Mouse (Mus musculus) kidney, embryonic 15.5 days (tissue): Measurements from ENCODE around the gene Itih1. TPM values are rescaled to one million over a fixed set of nuclear protein-coding genes. Genes with fewer than 3 reads are reported as not detected.

ENCODE experiments used
- ATAC-seq: fragments of 200-750 bp; cut with Nextera tagmentation; replicated peaks from 2 replicates; pipeline ENCODE4 v1.8.0; 2017; ENCODE audit warnings: moderate TSS enrichment; ENCODE audit not compliant: low FRiP score
- H3K27ac ChIP-seq: fragments of 300-500 bp; sonication (generic); 2 replicates; pipeline ENCODE4 v1.5.1; 2015; ENCODE audit warnings: mild to moderate bottlenecking, inconsistent platforms
- H3K27me3 ChIP-seq: fragments of 300-500 bp; sonication (generic); 2 replicates; pipeline ENCODE4 v1.6.1; 2015; ENCODE audit warnings: inconsistent platforms
- H3K36me3 ChIP-seq: fragments of 300-500 bp; sonication (generic); 2 replicates; pipeline ENCODE4 v1.6.1; 2015; ENCODE audit warnings: inconsistent platforms
- H3K4me1 ChIP-seq: fragments of 300-500 bp; sonication (generic); 2 replicates; pipeline ENCODE4 v1.6.1; 2015; ENCODE audit warnings: inconsistent platforms
- H3K4me2 ChIP-seq: fragments of 300-500 bp; sonication (generic); 2 replicates; pipeline ENCODE4 v1.6.1; 2015; ENCODE audit warnings: moderate library complexity, mild to moderate bottlenecking, inconsistent platforms
- H3K4me3 ChIP-seq: fragments of 300-500 bp; sonication (generic); replicated peaks from 2 replicates; pipeline ENCODE4 v1.5.1; 2015; ENCODE audit warnings: mild to moderate bottlenecking, inconsistent platforms
- H3K9ac ChIP-seq: fragments of 300-500 bp; sonication (generic); 2 replicates; pipeline ENCODE4 v1.6.1; 2015; ENCODE audit warnings: mild to moderate bottlenecking, inconsistent platforms
- H3K9me3 ChIP-seq: fragments of 300-500 bp; sonication (generic); replicated peaks from 2 replicates; pipeline ENCODE4 v1.6.1; 2016; ENCODE audit warnings: inconsistent platforms
- WGBS: fragments of 180-500 bp; shearing (Covaris S2); methylation state at CpG from one replicate; pipeline ENCODE4 v1.1.7; 2015; ENCODE audit warnings: mixed read lengths; 5-methylcytosine and 5-hydroxymethylcytosine counted together
- polyA plus RNA-seq: library from polyadenylated mRNA; unstranded; fragments of >200 nt; fragmentation: Nextera tagmentation; extraction: Ambion mirVana; gene quantifications from 2 replicates; pipeline ENCODE4 v1.2.1, GENCODE M21; 2015

Itih1 gene
- polyA plus RNA-seq, 1 experiment from 2014 or later = 0.55 TPM

- H3K27ac ChIP-seq = no peak overlapping the region
- WGBS = 92% methylated on average over 5 of the region's 5 CpGs
- no peak overlapping the region for H3K4me2 ChIP-seq
- no peaks in the 10 kb centered on the region for H3K9me3 ChIP-seq
- ATAC-seq = no peak
- H3K4me1 ChIP-seq = no peaks in the 10 kb centered on the region
- no peak overlapping the region for H3K9ac ChIP-seq
- no peaks in the 10 kb centered on the region for H3K27me3 ChIP-seq
- no peaks in the 10 kb centered on the region for H3K36me3 ChIP-seq
- no peak overlapping the region for H3K4me3 ChIP-seq
Measured at GRCm38 (mm10) chr14:30902628-30903027, 40.5 kb downstream of the Itih1 start.

- Histone ChIP-seq H3K4me1 (no peaks in the 10 kb centered on the region), H3K4me3 (no peak overlapping the region), H3K36me3 (no peaks in the 10 kb centered on the region), H3K4me2 (no peak overlapping the region), H3K9ac (no peak overlapping the region), H3K27ac (no peak overlapping the region), H3K9me3 (no peaks in the 10 kb centered on the region), H3K27me3 (no peaks in the 10 kb centered on the region)
- ATAC-seq = no peak
- 74% methylated on average over 3 of the region's 3 CpGs for WGBS
Measured at GRCm38 (mm10) chr14:30899972-30900371, 43.1 kb downstream of the Itih1 start.

GRCm38 (mm10) chr14:30888271-30888732, 54.8 kb downstream of the Itih1 start:
- Histone ChIP-seq H3K9ac (no peak overlapping the region), H3K36me3 (no peaks in the 10 kb centered on the region), H3K4me3 (no peak overlapping the region), H3K4me2 (peak overlapping the region; percentile 47), H3K27ac (no peak overlapping the region), H3K4me1 (peaks cover 7% of the 10 kb centered on the region), H3K9me3 (no peaks in the 10 kb centered on the region), H3K27me3 (no peaks in the 10 kb centered on the region)
- ATAC-seq = peak; percentile 58; the same call in 1 of the 2 replicates
- WGBS = 6% methylated on average over 9 of the region's 9 CpGs

DNA sequence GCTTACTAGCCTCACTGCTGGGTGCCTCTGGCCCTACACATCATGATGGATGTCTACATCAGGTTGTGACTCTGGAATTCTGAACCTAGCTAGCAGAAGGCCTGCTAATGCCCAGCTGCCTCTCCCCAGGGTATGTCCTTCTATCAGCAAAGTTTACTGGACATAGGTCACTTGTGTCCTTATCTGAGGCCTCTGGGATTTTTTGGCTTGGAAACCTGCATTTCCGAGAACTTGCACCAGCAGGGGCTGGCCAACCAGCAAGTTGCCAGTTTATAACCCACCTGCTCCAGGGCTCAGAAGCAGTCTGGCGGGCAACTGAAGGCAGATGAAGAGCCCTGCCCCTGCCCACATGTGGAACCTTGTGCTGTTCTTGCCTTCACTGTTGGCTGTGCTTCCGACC, 56.9 kb downstream of the Itih1 start, which contains the start of gene Itih4:
Gene Itih4, plus strand, starts transcription at position 273 of the 400 bp plus-strand sequence.
- H3K4me2 ChIP-seq = no peak within 1 kb of the TSS
- H3K27ac ChIP-seq = no peak within 1 kb of the TSS
- 84% methylated on average over 3 of the region's 3 CpGs for WGBS
- no peak within 1 kb of the TSS for H3K9ac ChIP-seq
- no peaks in the 10 kb centered on the region for H3K9me3 ChIP-seq
- H3K4me3 ChIP-seq = no peak within 1 kb of the TSS
- H3K4me1 ChIP-seq = peaks cover 7% of the 10 kb centered on the region
- no peak for ATAC-seq
- no peaks in the 10 kb centered on the region for H3K27me3 ChIP-seq
- no peaks in the 10 kb centered on the region for H3K36me3 ChIP-seq

GRCm38 (mm10) chr14:30885298-30885697, 57.8 kb downstream of the Itih1 start:
- Histone ChIP-seq H3K4me2 (no peak overlapping the region), H3K9me3 (no peaks in the 10 kb centered on the region), H3K4me1 (peaks cover 11% of the 10 kb centered on the region), H3K27ac (no peak overlapping the region), H3K9ac (no peak overlapping the region), H3K27me3 (no peaks in the 10 kb centered on the region), H3K36me3 (no peaks in the 10 kb centered on the region), H3K4me3 (no peak overlapping the region)
- 17% methylated on average over 3 of the region's 3 CpGs for WGBS
- ATAC-seq = no peak

DNA sequence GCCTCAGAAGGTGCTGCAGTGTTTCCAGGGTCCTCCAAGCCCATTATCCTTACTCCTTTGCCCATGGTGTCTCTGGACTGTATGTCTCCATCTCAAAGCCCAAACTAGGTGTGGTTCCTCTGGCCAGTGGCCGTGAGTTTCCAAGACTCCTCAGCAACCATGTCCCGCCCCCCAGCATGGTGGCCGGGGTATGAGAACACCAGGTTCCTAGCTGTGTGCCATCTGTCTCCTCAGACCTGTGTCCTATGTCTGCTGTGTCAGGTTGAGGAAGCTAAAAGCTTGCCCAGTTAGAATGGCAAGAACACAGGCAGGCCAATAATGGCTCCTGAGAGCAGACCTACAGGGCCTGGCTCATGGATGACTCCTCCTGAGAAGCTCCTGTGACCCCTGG, 61.4 kb downstream of the Itih1 start:
- no peak overlapping the region for H3K27ac ChIP-seq
- 86% methylated on average over 3 of the region's 3 CpGs for WGBS
- no peak for ATAC-seq
- H3K9me3 ChIP-seq = no peaks in the 10 kb centered on the region
- H3K27me3 ChIP-seq = no peaks in the 10 kb centered on the region
- H3K4me2 ChIP-seq = no peak overlapping the region
- 0 out of 2 replicates have a peak, but pooled peaks cover 3% of the 10 kb centered on the region for H3K36me3 ChIP-seq
- peaks cover 22% of the 10 kb centered on the region for H3K4me1 ChIP-seq
- no peak overlapping the region for H3K9ac ChIP-seq
- H3K4me3 ChIP-seq = no peak overlapping the region

DNA sequence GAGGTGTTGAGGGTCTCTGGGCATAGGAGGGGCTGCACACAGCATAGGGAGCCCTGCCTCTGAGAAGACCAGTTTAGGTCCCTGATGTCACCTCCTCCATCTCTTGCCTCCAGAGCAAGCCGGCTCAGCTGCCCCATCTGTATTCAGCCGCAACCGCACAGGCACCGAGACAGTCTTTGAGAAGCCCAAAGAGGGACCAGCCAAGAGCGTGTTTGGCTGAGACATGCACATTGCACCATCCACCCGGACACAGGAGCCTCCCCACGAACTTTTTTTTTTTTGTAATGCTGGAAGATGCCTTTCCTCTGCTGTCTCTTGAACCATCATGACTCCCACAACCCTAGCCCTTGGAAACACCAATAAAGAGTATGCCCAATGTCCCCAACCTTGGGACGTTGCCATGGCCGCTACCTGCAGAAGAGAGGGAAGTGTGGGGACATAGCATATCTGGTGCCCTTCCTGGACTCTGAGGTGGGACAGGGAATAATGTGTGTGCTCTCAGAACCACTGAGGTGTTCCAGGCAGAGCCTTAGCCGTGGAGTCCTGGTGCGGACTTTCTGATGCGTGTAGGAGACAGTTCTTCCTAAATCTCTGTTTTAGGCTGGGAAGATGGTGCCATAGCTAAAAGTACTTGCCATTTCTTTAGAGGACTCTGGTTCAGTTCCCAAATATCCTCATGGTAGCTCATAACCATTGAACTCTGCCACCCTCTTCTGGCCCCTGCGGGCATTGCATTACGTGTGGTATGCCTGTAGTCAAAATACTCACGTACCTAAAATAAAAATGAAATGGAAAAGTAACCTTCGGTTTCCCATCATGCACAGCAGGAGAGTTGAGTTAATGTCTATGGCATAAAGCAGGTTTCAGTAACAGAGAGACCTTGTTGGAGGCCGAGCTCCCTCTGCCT, 62.0 kb downstream of the Itih1 start:
- ATAC-seq = no peak
- WGBS = 85% methylated on average over 17 of the region's 17 CpGs

GRCm38 (mm10) chr14:30880251-30880650, 62.8 kb downstream of the Itih1 start:
- peaks cover 36% of the 10 kb centered on the region for H3K4me1 ChIP-seq
- H3K9me3 ChIP-seq = no peaks in the 10 kb centered on the region
- H3K9ac ChIP-seq = no peak overlapping the region
- H3K36me3 ChIP-seq = peaks cover 7% of the 10 kb centered on the region; the same call in 1 of the 2 replicates
- no peaks in the 10 kb centered on the region for H3K27me3 ChIP-seq
- H3K4me2 ChIP-seq = no peak overlapping the region
- H3K27ac ChIP-seq = 0 out of 2 replicates have a peak overlapping the region, but pooled peaks have one; percentile 14
- no peak overlapping the region for H3K4me3 ChIP-seq
- no peak for ATAC-seq
- 65% methylated on average over 8 of the region's 8 CpGs for WGBS

More for the DNA sequence above, 62.0 kb downstream of the Itih1 start:
- peaks cover 28% of the 10 kb centered on the region for H3K4me1 ChIP-seq
- H3K27me3 ChIP-seq = no peaks in the 10 kb centered on the region
- 0 out of 2 replicates have a peak, but pooled peaks cover 3% of the 10 kb centered on the region for H3K36me3 ChIP-seq
- H3K9ac ChIP-seq = no peak overlapping the region
- H3K4me2 ChIP-seq = no peak overlapping the region
- H3K9me3 ChIP-seq = no peaks in the 10 kb centered on the region
- no peak overlapping the region for H3K27ac ChIP-seq
- H3K4me3 ChIP-seq = no peak overlapping the region

- 58% methylated on average over 9 of the region's 9 CpGs for WGBS
- no peak overlapping the region for H3K9ac ChIP-seq
- 0 out of 2 replicates have a peak, but pooled peaks have one; percentile 8 for ATAC-seq
- H3K27ac ChIP-seq = peak overlapping the region; percentile 54; the same call in 1 of the 2 replicates
- no peaks in the 10 kb centered on the region for H3K9me3 ChIP-seq
- H3K4me2 ChIP-seq = no peak overlapping the region
- H3K4me3 ChIP-seq = no peak overlapping the region
- peaks cover 39% of the 10 kb centered on the region for H3K4me1 ChIP-seq
- H3K36me3 ChIP-seq = peaks cover 7% of the 10 kb centered on the region; the same call in 1 of the 2 replicates
- no peaks in the 10 kb centered on the region for H3K27me3 ChIP-seq
Measured at GRCm38 (mm10) chr14:30879794-30880193, 63.3 kb downstream of the Itih1 start.

Other genes starting within 250 kb of the Itih1 start
- gene Sfmbt1, start 228.4 kb downstream of the Itih1 start, polyA plus RNA-seq = 14.7 and 15.0 TPM in 2 replicates
- 25.8 and 26.3 TPM in 2 replicates for gene Tmem110, start 117.7 kb downstream of the Itih1 start, polyA plus RNA-seq
- 5.0 and 5.3 TPM in 2 replicates for gene Mustn1, start 64.1 kb downstream of the Itih1 start, polyA plus RNA-seq
- 0.93 and 1.6 TPM in 2 replicates for gene Itih4, start 56.8 kb downstream of the Itih1 start, polyA plus RNA-seq
- 2.6 and 5.0 TPM in 2 replicates for gene Itih3, start 19.5 kb downstream of the Itih1 start, polyA plus RNA-seq
- 17.3 and 17.4 TPM in 2 replicates for gene Nek4, start 8.1 kb upstream of the Itih1 start, polyA plus RNA-seq
- gene Glt8d1, start 58.1 kb upstream of the Itih1 start, polyA plus RNA-seq = 66.4 and 70.1 TPM in 2 replicates
- gene Spcs1, start 58.4 kb upstream of the Itih1 start, polyA plus RNA-seq = 385 and 440 TPM in 2 replicates
- gene Pbrm1, start 75.8 kb upstream of the Itih1 start, polyA plus RNA-seq = 131 and 136 TPM in 2 replicates
- gene Gnl3, start 75.9 kb upstream of the Itih1 start, polyA plus RNA-seq = 127 and 134 TPM in 2 replicates
- gene Smim4, start 185.7 kb upstream of the Itih1 start, polyA plus RNA-seq = 98.1 and 112 TPM in 2 replicates
- gene Nt5dc2, start 187.8 kb upstream of the Itih1 start, polyA plus RNA-seq = 373 and 384 TPM in 2 replicates
- gene Stab1, start 225.4 kb upstream of the Itih1 start, polyA plus RNA-seq = 32.6 and 40.6 TPM in 2 replicates